Mouse (Mus musculus): ENCODE results near the gene Syngr2.

GRCm38 (mm10) chr11:117840910-117841309, 31.4 kb downstream of the Syngr2 start:
- TF ChIP-seq NANOG (IDR thresholded peaks at IDR 0.05; ENCODE audit: borderline replicate concordance, low read length) (no peak), CTCF (conservative IDR thresholded peaks at IDR 0.05; ENCODE audit: low read length) (no peak)

Measured in E14TG2a.4 (cell line).